Mouse (Mus musculus): ENCODE measurements around the gene Exoc5.
"Not testable (repeated sequence)": the region's sequence is repeated elsewhere in the genome, so short reads cannot be mapped to it uniquely, and the experiment has no call there.

The Exoc5 gene

GRCm38 (mm10) chr14:49066274-49066823 lies at the start of gene Exoc5:
Gene Exoc5 (minus strand): TSS chr14:49066653.
- peak; percentile 92 for DNase-seq (ENCODE audit: extremely low spot score)

- not testable (repeated sequence) for DNase-seq (ENCODE audit: extremely low spot score)
These were observed 25.3 kb upstream of the Exoc5 start for GRCm38 (mm10) chr14:49091755-49092154.

- no peak for DNase-seq (ENCODE audit: extremely low spot score)
These were observed 24.8 kb upstream of the Exoc5 start for GRCm38 (mm10) chr14:49091277-49091676.

GRCm38 (mm10) chr14:49090102-49090501 lies 23.6 kb upstream of the Exoc5 start:
- DNase-seq (ENCODE audit: extremely low spot score), result peak; percentile 15

GRCm38 (mm10) chr14:49089461-49090058 lies 23.1 kb upstream of the Exoc5 start:
- peak; percentile 30 for DNase-seq (ENCODE audit: extremely low spot score)

GRCm38 (mm10) chr14:49088155-49089048 lies 21.9 kb upstream of the Exoc5 start:
- peak; percentile 47 for DNase-seq (ENCODE audit: extremely low spot score)

GRCm38 (mm10) chr14:49086522-49086921 lies 20.1 kb upstream of the Exoc5 start:
- DNase-seq (ENCODE audit: extremely low spot score), result no peak

GRCm38 (mm10) chr14:49078820-49079219 lies 12.4 kb upstream of the Exoc5 start:
- DNase-seq (ENCODE audit: extremely low spot score), result no peak

GRCm38 (mm10) chr14:49074361-49074760 lies 7.9 kb upstream of the Exoc5 start:
- DNase-seq (ENCODE audit: extremely low spot score), result no peak

GRCm38 (mm10) chr14:49073896-49074295 lies 7.4 kb upstream of the Exoc5 start:
- no peak for DNase-seq (ENCODE audit: extremely low spot score)

GRCm38 (mm10) chr14:49072837-49073236 lies 6.4 kb upstream of the Exoc5 start:
- no peak for DNase-seq (ENCODE audit: extremely low spot score)

GRCm38 (mm10) chr14:49065529-49066273 lies 752 bp downstream of the Exoc5 start, which contains the start of gene Ap5m1:
Gene Ap5m1 (plus strand): TSS chr14:49066097.
- no peak for DNase-seq (ENCODE audit: extremely low spot score)

- DNase-seq (ENCODE audit: extremely low spot score), result no peak
These were observed 2.6 kb downstream of the Exoc5 start for GRCm38 (mm10) chr14:49063838-49064237.

GRCm38 (mm10) chr14:49049492-49049891 lies 17.0 kb downstream of the Exoc5 start:
- DNase-seq (ENCODE audit: extremely low spot score), result no peak

- no peak for DNase-seq (ENCODE audit: extremely low spot score)
These were observed 20.8 kb downstream of the Exoc5 start for GRCm38 (mm10) chr14:49045610-49046009.

- no peak for DNase-seq (ENCODE audit: extremely low spot score)
These were observed 37.5 kb downstream of the Exoc5 start for GRCm38 (mm10) chr14:49028991-49029390.

- no peak for DNase-seq (ENCODE audit: extremely low spot score)
These were observed 38.6 kb downstream of the Exoc5 start for GRCm38 (mm10) chr14:49027779-49028368.

- no peak for DNase-seq (ENCODE audit: extremely low spot score)
These were observed 39.2 kb downstream of the Exoc5 start for GRCm38 (mm10) chr14:49027040-49027778.

- no peak for DNase-seq (ENCODE audit: extremely low spot score)
These were observed 46.7 kb downstream of the Exoc5 start for GRCm38 (mm10) chr14:49019765-49020164.

- no peak for DNase-seq (ENCODE audit: extremely low spot score)
These were observed 57.9 kb downstream of the Exoc5 start for GRCm38 (mm10) chr14:49008399-49009189.
